Mouse (Mus musculus) kidney, postnatal 10 days (tissue): ENCODE data around the gene Gm3164.
"Not testable (repeated sequence)": the region's sequence is repeated elsewhere in the genome, so short reads cannot be mapped to it uniquely, and the experiment has no call there.

ENCODE experiments used
- DNase-seq: peaks from one replicate; pipeline ENCODE4 v3.0.0; 2021; ENCODE audit warnings: mixed read lengths

Gm3164 gene

GRCm38 (mm10) chr14:4414965-4415835 lies at the start of gene Gm3164:
Gene Gm3164 (plus strand): TSS chr14:4415448.
- peak; percentile 76 for DNase-seq

GRCm38 (mm10) chr14:4368991-4369390 lies 46.3 kb upstream of the Gm3164 start:
- not testable (repeated sequence) for DNase-seq

DNA sequence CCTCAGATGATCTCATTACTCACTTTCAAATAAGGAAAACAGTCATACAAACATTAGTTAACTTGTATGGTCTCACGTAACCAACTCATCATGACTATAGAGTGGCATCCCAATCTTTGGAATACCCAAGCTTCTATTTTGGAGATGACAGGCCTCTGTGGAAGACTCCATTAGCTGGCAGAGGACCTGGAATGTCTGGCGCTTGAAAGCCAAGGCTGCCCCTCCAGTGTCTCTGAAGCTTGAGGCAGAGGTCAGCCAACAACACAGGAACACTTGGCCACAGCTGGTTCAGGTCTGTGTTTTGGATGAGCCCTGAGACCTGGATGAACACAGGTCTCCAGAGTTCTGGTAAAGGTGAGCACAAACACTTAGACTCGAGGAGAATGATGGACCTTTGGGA lies 45.6 kb upstream of the Gm3164 start:
- peak; percentile 5 for DNase-seq

GRCm38 (mm10) chr14:4377871-4378270 lies 37.4 kb upstream of the Gm3164 start:
- DNase-seq = not testable (repeated sequence)

DNA sequence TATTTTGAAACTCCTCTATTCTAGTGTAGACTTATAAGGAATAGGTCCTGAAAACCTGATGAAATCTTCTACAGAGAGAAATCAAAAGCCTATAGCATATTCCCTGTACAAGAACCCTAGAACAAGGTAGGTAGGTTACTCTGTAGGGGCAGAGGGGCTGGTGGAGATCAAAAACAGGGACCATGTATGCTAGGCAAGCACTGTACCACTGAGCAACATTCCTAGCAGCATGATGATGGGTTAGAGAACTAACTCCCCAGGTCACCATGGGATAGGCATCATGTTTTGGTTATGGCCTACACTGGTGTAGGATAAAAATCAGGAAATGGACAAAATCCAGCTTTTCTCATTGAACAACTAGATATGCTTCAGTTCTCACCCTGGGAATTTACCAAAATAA lies 29.6 kb upstream of the Gm3164 start:
- not testable (repeated sequence) for DNase-seq

GRCm38 (mm10) chr14:4392841-4393530 lies 22.3 kb upstream of the Gm3164 start:
- DNase-seq = not testable (repeated sequence)

- DNase-seq = not testable (repeated sequence)
Measured at GRCm38 (mm10) chr14:4397226-4397625, 18.0 kb upstream of the Gm3164 start, which contains the start of gene Gm3159. Gene Gm3159 (plus strand): TSS chr14:4397526.

GRCm38 (mm10) chr14:4398624-4399023 lies 16.6 kb upstream of the Gm3164 start:
- not testable (repeated sequence) for DNase-seq

- DNase-seq = not testable (repeated sequence)
Measured at GRCm38 (mm10) chr14:4400115-4400789, 15.0 kb upstream of the Gm3164 start.

DNA sequence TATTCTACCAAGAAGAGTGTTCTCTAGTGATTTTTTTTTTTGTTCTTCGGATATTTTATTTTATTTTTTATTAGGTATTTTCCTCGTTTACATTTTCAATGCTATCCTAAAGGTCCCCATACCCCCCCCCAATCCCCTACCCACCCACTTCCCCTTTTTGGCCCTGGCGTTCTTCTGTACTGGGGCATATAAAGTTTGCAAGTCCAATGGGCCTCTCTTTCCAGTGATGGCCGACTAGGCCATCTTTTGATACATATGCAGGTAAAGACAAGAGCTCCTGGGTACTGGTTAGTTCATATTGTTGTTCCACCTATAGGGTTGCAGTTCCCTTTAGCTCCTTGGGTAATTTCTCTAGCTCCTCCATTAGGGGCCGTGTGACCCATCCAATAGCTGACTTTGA lies 14.0 kb upstream of the Gm3164 start:
- DNase-seq = not testable (repeated sequence)

DNA sequence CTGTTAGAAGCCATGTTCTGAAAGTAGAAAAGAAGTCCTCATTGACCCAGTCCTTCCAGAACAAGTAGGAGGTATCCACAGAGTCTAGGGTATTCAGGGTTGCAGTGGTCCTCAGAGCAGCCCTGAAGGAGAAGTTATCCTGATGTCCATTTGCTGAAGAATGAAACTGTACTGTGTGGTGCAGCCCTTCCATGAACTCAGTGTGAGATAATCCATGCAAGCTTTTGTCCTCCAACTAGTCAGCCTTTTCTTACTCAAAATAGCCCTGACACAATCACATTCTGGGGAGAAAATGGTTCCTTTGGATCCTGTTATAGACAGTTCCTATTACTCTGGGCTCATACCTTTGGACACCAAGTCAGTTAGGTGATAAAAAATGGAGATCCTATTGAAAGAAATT lies 11.4 kb upstream of the Gm3164 start:
- not testable (repeated sequence) for DNase-seq

DNA sequence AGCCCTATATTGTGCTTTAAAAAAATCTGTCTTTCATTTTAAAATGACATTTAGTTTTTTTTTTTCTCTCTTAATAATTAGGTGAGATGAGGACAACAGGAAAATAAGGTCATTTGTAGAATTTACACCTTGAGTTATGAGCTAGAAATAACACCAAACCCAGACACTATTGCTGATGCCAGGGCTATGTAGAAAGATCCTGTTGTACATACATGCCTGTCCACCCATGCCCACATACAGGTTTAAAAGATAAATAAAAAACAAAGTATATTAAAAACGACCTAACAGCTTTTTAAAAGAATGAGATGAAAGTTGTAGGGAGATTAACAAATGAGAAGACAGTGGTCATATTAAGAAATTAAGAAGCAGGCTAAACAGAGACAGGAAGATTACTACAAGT lies 5.3 kb upstream of the Gm3164 start:
- not testable (repeated sequence) for DNase-seq

DNA sequence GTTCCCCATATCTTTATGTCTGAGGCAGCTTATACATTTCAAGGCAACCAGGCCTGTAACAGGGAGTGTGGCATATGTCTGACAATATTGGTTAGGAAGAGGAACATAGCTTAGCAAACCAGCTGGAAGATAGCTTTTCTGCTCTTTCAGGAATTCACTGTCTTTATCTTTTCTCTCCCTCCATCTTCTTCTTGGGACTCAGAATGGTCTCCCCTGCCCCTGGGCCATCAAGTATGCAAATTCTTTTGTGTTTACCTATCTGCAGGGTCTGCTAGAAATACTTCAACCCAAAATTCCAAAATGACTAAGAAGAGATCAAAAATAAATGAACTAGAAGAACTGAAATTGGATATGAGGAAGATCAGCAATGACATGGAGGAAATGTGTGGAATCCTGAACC lies 15.4 kb downstream of the Gm3164 start, which contains the start of gene Gm3173:
Gene Gm3173 (plus strand): TSS at position 301 of the 400 bp plus-strand sequence.
- DNase-seq = not testable (repeated sequence)

GRCm38 (mm10) chr14:4481445-4481844 lies 66.2 kb downstream of the Gm3164 start, which contains the start of gene Gm3182:
Gene Gm3182 (plus strand): TSS chr14:4481745.
- not testable (repeated sequence) for DNase-seq
